Mouse (Mus musculus): ENCODE measurements at regions not wholly inside any gene's neighbourhood (a gene's known extent, or its start where the extent isn't known, plus 50 kb on each side); places are given as distances from the start of the nearest gene placed in this dataset.

GRCm38 (mm10) chr1:32092221-32092620 lies 80.3 kb upstream of the Khdrbs2 start:
- intact Hi-C loops (cut with DNase I): no loop called here
- DNase-seq (ENCODE audit: low spot score in 2 of 2): no peak

- DNase-seq (ENCODE audit: low spot score in 2 of 2): peak in 1 of 2 experiments; percentile 39
These were observed 79.4 kb upstream of the Khdrbs2 start for GRCm38 (mm10) chr1:32092994-32093665.

GRCm38 (mm10) chr1:32104064-32104463 lies 68.5 kb upstream of the Khdrbs2 start:
- intact Hi-C loops (cut with DNase I): no loop called here

More at GRCm38 (mm10) chr1:32092994-32093665, 79.4 kb upstream of the Khdrbs2 start:
- intact Hi-C loops (cut with DNase I): no loop called here

More at GRCm38 (mm10) chr1:32104064-32104463, 68.5 kb upstream of the Khdrbs2 start:
- no peak for DNase-seq (ENCODE audit: low spot score in 2 of 2)

Data from left cerebral cortex, postnatal 25 days (tissue).